Mouse (Mus musculus) liver, adult (tissue): ENCODE data around the gene Fam173b.

ENCODE experiments used
- GATA4 ChIP-seq: IDR thresholded peaks from 2 replicates; pipeline ENCODE4 v1.6.1; 2014; ENCODE audit warnings: mild to moderate bottlenecking, low read length; ENCODE audit not compliant: insufficient replicate concordance

The Fam173b gene

DNA sequence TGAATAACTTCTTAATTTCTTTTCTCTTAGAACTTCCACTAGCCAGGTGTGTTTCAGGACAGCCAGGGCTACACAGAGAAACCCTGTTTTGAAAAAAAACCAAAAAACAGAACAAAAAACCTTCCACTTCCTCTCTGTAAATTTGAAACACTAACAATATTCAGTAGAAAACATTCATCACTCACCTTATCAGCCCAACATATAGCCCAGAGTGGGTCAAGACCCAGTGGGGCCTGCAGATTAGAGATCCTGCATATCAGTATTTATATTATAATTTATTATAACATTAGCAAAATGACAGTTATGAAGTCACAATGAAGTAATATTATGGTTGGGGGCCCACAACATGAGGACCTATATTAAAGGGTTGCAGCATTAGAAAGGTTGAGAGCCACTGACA, 28.0 kb upstream of the Fam173b start:
- TF ChIP-seq GATA4 = no peak

DNA sequence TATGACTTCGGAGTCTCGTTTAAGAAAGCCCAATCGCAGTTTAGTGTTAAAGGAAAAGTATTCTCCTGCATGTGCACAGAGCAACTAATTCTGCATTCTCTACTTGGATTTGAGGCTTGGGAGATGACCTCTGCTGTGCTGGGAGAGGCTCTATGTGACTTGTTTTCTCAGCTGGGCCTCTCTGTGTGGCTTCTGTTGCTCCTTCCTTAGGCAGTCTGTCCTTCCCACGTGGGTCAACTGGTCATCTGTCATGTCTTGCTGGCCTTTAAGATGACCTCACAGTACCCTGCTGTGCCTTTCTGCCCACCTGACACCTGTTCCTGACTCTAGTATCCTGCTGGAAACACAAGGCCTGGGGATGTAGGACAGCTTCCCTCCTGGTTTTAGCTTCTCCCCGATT, 25.6 kb upstream of the Fam173b start:
- no peak for TF ChIP-seq GATA4

DNA sequence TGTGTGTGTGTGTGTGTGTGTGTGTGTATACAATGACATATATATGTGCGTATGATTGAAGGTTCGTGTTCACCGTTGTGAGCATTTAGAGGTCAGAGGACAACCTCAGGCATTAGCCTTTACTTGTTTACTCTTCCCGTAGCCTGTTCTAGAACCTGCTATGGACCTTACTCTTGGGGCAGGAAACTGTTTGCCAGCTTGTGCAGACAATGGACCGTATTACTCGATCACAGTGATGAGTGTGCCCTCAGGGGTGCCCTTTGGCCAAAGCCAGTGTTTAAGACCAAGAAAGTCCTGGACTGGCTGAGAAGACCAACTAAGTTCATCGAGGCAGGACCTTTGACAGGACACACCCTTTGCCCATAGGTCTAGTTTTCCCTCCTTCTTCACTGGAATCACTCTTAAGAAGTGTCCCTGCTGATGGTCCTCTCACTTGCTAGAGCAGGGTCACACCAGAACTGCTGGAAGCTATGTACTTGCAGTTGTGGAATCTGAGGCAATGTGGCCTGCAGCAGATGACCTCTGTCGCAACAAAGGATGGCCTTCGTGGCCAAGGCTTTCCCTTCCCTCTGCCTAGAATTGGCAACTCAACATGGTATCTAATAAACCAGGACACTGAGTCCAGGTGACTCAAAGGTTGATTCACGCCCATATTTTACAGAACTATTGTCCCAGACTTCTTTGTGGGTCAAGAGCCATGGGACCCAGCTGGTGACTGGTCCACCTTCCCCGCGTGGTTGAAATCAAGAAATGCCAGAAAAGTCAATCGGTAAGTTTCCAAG, 18.2 kb upstream of the Fam173b start:
- no peak for TF ChIP-seq GATA4

DNA sequence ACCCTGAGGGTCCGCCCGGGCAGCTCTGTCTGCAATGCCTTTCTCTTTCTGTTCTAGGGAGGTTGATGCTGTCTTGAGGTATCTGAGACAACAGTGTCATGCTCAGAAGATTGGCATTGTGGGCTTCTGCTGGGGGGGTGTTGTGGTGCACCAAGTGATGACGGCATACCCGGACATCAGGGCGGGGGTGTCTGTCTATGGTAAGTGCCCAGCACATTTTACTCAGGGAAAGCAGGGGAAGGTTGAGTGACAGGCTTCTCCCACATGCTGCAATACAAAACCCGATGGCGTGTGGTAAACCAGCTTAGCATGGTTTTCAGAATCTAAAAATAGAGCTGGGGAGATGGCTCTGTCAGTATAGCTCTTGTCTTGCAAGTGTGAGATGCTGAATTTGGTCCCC, 16.4 kb upstream of the Fam173b start:
- TF ChIP-seq GATA4 = no peak

DNA sequence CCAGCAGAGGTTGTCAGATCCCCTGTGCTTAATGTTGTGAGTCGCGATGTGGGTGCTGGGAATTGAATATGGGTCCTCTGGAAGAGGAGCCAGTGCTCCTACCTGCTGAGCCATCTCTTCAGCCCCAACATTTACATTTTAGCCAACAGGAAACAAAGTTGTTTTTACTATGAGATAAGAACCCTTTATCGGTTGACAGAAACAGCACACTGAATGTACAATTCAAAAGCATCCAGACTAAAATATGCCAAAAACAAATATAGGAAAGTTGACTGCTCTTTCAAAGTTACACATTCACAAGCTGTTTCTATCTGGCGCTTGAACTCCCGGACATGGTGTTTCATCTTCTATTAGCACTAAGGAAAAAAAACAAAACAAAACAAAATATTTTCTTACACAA, 15.6 kb upstream of the Fam173b start:
- no peak for TF ChIP-seq GATA4

DNA sequence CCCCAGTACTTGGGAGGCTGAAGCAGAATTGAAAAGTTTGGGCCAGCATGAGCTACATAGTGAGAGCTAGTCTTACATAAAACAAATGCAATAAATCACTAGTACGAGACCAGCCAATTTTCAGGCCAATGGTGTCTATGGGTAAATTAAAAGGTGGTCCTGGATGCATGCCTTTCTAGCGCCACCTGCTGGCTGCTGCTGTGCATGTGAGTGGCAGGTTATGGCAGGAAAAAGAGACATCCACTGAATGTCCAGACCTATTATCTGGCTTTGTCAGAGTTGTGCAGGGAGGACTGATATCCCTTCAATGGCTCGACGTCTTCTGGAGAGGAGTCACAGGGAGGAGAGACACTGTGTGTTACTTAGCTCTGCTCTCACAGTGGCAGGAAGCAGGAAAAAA, 15.1 kb upstream of the Fam173b start:
- no peak for TF ChIP-seq GATA4

DNA sequence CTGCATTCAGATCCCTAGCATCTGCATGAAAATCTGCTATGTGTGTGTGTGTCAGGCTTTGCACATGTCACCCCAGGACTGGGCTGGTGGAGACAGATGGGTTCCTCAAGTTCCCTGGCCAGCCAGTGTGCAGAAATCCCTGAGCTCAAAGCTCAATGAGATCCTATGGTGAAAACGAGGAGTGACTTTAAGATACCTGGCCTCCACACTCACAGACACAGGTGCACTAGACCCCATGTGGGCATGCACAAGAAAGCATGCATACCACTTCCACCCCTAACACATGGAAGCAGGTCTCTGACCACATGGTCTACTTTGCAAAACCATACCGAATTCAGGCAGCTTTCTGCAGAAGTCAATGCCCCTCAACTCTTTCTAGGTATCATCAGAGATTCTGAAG, 13.9 kb upstream of the Fam173b start:
- TF ChIP-seq GATA4 = no peak

DNA sequence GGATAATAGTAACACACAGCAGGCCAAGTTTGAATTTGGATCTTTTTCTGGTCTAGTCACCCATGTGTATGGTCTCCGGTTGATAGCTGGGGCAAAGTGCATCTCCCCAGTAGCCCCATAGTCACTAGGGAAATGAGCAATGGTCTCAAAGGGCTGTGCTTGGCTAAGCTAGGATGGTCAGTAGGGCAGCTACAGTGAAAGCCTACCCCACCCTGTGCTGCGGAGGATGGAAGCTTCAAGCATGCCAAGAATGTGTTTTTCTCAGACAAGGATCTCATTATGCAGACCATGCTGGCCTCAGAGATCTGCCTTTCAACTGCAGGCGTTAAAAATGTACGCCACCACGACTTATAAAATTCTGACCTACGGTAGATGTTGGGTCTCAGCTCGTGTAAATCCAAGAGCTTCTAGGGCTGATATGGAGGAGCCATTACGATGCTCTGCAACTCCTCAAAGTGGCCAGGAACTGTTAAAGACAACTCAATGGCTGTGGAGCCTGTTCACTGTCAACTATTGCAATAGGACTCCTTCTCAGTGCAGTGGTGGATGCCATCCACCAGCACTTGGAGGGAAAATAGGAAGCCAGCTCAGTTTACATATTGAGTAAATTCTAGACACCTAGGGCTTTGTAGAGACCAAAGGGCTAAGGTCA, 12.5 kb upstream of the Fam173b start:
- TF ChIP-seq GATA4 = no peak

DNA sequence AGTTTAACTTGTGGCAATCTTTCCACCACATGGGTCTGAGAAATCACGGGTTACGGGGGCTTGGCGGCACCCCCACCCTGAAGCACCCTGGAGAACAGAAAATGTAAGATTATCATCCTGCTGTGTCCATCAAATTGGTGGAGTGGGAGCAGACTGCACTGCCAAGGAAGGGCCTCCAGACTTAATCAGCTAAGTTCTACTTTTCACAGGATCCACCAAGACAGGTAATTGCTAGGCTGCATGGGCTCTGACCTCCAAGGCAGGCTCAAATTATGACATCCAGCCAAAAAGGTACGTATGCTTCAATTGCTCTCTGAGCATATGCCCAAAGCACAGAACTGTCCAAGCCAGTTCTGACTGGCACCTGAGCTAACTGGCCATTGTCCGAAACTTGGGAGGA, 11.5 kb upstream of the Fam173b start:
- no peak for TF ChIP-seq GATA4

DNA sequence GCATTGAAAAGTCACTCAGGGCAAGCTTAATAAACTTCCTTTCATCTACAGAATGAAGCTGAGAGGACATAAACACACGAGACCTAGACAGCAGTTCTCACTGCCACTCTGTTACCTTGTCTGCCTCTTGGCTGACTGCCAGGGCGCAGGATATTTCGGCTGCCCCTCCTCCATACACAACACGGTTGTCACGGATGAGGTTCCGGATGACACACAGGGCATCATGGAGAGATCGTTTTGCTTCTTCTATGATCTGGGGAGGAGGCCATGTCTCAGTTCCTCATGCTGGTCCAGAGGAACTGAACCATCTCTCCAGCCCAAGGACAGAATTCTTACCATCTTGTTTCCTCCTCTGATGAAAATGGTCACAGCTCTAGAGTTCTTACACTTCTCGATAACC, 9.1 kb upstream of the Fam173b start:
- TF ChIP-seq GATA4 = no peak

DNA sequence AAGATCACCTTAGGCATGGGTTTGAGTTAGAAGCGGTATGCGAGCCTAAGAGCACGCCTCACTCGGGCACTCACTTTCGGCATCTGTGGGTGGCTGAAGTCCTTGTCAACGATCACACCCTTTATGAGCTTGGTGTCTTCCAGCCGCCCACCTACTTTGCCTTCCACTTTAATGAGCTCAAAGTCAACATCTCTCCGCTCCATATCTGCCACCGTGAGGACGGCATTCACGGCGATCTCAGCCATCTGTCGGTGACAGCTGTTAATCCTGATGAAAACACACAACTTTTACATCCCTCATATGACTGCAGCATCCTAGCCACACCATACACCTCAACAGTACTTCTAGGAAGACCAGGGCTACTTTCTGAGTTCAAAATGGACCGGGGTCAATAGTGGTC, 7.4 kb upstream of the Fam173b start:
- no peak for TF ChIP-seq GATA4

DNA sequence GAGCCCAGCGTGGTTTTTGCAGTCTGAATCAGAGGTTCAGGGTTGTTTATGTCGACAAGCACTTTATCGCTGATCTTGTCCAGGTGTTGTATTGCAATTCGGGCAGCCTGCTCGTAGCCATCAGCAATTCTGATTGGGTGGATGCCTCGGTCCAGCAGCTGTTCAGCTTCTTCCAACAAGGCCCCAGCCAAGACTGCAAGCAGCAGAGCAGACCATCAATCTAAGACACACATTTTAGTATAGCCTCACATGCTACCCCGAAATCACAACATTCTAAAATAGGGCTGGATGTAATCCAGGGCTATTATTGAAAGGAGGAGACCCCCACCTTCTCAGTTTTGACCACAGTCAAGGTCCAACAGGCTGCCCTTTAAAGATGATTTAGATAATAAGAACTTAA, 6.0 kb upstream of the Fam173b start:
- TF ChIP-seq GATA4 = no peak

DNA sequence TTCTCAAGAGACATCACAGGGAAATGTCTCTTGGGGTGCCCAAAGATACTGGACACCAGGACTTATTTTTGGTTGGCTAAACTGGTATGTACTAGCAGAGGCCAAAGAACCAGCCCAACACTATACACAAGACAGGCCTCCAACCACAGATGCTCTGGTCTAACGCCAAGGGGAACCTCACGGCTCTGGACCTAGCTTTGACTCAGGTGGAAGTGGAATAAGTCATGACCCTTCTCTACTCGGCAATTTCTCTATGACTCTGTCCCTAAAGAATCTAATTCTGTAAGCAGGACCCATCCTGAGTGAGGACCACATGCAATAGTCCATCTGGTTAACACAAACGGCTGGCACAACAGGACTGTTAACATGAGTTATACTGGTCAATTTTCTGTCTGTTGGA, 1.8 kb upstream of the Fam173b start:
- TF ChIP-seq GATA4 = no peak

DNA sequence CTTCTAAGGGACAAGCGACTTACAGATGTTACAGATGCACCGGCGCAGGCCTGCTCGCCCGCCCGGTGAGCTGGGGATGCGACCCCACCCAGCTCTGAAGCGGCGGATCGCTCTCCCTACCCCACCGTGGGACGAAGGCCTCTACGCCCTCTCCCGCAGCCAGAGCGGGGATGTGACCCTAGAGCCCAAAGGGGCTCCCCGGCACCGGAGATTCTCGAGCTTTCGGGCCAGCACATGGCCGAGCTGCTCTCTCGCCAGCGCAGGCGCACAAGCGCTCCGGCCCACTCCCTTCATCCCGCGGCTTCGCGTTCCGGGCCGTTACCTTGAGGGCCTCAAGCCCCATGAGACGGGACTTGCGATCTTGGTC, 390 bp upstream of the Fam173b start:
- no peak for TF ChIP-seq GATA4

DNA sequence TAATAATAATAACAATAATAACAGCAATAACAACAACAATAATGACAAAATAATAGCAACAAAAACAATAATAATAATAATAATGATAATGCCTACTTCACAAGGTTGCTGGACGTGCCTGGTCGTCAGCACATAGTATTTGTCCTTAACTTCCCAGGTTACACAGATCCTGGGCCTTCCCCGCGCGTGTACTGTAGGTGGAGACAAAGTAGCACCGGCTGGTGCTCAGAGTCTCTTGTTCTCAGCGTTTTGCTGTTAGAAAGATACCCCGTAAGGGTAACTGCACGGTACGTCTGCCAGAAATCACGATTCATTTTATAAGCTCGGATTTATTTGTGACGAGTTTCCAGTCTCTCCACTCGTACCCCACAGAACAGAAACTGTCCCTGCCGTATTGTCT, 774 bp downstream of the Fam173b start:
- TF ChIP-seq GATA4 = no peak

DNA sequence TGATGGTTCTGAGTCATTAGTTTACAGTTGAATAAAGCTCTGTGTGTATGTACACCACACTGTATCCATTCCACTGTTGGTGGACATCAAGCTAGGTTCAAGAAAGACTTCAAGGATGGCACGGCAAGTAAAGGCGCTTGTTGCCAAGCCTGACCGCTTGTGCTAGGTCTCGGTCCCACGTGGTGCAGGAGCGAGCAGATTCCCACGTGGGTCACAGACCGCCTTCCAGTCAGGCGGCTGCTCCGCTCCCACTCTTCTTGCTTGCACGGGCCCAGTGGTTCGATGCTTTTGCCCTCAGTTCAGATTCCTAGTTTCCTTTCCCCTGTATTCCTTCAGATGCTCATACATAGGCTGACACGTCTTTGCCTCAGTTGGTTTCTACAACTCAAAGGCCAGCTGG, 1.5 kb downstream of the Fam173b start:
- TF ChIP-seq GATA4 = no peak

DNA sequence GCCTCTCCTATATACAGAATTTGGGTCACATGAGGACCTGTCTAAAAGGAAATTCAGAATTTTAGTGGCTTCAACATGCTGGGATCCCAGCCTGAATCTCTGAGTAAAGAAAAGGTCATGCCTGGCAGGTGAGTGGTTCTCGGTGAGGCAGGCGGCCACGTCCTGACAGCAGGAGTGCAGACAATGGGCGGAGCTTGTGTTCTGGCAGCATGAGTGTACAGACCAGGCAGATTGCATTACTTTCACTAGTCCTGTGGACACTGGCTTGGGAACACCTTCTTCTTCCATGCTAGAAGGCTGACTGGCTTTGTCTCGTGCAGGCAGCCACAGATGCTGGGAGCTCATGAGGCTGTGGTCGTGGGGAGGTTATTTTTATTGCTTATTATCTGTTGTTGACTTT, 5.2 kb downstream of the Fam173b start:
- no peak for TF ChIP-seq GATA4

DNA sequence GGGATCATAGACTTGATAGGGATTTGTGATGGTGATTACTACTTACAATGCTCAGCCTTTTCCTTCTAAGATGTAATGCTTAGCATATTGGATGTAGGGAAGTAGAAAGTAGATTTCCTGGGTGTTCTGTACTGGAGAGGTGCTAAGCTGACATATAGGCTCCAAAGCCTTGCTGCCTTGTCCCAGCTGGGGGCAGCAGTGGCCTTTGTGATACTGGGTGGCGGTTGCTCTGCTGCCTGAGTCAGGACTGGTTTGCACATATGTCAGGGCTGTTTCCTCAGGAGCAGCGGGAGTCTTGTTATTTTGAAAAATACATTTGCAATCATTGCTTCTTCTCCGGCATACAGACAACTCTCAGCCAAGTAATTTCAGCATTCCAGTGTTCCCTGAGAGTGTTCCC, 9.4 kb downstream of the Fam173b start:
- no peak for TF ChIP-seq GATA4

DNA sequence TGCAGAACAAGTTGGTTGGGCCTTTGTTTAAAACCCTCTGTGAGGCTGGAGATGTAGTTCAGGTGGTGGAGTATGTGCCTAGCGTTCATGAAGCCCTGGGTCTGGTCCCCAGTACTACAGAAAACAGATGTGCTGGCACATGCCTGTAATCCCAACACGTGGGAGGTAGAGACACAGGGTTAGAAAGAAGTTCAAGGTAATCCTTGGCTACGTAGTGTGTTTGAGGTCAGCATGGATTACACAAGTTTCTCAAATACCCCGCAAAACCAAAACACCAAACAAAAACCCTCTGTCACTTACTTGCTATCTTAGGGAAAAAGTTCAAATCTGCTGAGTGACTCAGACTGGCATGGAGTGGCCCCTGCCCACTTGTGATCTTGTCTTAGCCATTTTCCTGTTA, 10.3 kb downstream of the Fam173b start:
- no peak for TF ChIP-seq GATA4
